Mouse (Mus musculus): ENCODE measurements around the gene Cox6a1.
A peak's percentile ranks its signal among the peaks of the same experiment; 100 is the strongest.

Cox6a1 gene

DNA sequence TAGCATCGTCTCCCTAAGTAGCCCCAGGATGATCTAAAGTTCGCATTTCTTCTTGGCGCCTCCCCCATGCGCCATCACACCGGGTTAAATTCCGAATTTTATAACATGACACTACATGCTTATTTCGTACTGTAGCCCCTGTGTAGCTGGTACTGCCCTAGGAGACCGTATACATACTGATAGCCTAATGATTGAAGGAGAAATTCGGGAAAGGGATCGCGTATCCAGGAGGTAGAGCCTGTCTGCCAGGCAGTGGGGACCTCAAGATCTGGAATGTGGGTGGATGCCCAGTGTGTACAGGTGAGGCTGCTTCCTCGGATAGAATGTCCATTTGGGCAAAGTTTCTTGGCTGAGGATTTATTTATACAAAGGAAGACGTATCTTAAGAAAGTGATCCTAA lies 47.2 kb downstream of the Cox6a1 start:
- no peak for DNase-seq (ENCODE audit: low read depth in 2 of 2, low spot score in 2 of 2)

DNA sequence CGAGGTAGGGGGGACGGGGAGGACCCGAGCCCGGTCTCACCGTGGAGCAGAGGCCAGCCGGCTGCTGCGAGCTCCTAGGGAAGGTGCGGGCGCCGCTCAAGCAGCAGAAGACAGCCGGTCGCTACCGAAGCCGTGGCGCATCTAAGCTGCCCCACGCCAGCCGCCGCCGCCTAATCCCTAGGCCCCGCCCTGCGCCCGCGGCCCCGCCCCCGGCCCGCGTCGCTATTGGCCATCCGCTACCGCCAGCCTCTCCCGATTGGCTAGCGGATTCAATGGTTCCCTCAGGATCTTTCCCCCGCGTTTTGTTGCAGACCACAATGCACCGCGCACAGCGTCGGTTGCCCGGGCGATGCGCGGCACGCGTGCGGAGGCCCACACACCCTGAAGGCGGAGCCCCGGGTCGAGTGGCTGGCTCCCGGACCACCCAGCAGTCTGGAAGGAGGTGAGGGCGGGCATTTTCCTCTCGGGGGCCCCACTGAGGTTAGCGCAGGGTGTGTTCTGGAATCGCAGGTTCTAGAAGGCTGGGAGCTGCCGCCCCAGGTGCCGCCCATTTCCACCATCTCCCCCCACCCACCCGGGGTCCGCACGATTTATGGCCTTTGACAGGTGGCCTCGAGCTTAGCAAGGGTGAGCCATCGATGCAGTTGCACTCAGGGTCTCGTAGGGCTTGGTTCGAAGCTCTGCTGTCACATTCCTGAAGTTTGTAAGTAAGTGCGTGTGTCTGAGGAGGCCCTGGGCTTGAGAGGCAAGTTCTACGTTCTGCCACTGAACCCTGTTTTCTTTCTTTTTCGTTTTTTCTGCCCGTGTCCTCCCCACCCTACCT lies 47.8 kb downstream of the Cox6a1 start, which contains the start of gene Dynll1:
TSS of gene Dynll1 (minus strand) at position 208 of the 823 bp plus-strand sequence.
- peak; percentile 100 for DNase-seq (ENCODE audit: low read depth in 2 of 2, low spot score in 2 of 2)

DNA sequence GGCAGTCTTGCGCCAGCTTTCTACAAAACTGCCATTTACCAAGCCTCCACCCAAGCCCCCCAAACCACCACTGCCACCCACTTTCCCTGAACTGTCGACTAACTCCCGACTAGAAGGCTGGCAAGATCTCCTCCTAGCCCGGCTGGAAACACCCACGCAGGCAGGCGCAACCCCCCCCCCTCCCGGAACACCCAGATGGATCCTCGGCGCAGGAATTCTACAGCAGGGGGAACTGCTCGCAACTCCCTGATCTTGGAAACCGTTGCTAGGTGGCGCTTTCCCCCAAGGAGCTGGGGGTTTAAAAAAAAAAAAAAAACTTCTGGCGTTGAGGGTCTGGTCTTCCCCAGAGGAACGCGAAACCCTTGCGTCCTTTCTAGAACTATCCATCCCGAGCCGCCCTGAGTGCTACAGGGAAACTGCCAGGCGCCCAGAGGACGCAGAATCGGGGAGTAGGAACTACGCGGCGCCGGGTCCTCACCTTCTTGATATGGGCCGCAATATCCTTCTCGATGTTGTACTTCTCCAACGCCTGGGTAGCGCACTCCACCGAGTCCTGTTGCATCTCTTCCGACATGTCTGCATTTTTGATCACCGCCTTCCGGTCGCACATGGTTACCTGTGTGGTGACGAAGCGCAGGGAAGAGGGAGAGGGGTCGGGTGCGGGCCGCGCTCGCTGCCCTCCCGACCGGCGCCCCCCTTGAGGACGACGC lies 48.6 kb downstream of the Cox6a1 start:
- peak in 1 of 2 experiments; percentile 58 for DNase-seq (ENCODE audit: low read depth in 2 of 2, low spot score in 2 of 2)

DNA sequence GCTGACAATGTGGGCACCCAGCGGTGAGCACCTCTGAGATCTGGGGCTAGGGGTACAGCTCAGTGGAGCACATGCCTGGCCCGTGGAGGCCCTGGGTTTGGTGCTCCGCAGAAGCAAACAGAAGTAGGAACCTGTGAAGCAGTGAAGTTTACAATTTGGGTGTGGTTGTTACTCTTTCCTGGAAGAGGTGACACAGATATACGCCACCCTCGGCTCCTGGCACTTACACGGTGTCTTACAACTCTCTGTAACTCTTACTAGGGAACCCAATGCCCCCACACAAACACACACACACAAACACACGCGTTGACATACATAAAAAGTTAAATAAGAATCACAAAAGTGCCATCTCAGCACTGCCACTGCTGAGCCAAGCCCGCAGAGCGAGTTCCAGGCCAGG lies 52.4 kb downstream of the Cox6a1 start:
- no peak for DNase-seq (ENCODE audit: low read depth in 2 of 2, low spot score in 2 of 2)

All from CD8-positive naive resting alpha-beta T cell, adult 2 months (primary cell).